Mouse (Mus musculus) lung, postnatal 14 days (tissue): ENCODE measurements around the gene Ppm1l.

Experiments used
- DNase-seq: peaks from one replicate; pipeline ENCODE4 v3.0.0; 2021

The Ppm1l gene

GRCm38 (mm10) chr3:69340486-69340885 lies 23.8 kb downstream of the Ppm1l start:
- no peak for DNase-seq

- no peak for DNase-seq
Measured at GRCm38 (mm10) chr3:69340971-69341370, 24.3 kb downstream of the Ppm1l start.

- DNase-seq = no peak
Measured at GRCm38 (mm10) chr3:69341514-69341913, 24.9 kb downstream of the Ppm1l start.

DNA sequence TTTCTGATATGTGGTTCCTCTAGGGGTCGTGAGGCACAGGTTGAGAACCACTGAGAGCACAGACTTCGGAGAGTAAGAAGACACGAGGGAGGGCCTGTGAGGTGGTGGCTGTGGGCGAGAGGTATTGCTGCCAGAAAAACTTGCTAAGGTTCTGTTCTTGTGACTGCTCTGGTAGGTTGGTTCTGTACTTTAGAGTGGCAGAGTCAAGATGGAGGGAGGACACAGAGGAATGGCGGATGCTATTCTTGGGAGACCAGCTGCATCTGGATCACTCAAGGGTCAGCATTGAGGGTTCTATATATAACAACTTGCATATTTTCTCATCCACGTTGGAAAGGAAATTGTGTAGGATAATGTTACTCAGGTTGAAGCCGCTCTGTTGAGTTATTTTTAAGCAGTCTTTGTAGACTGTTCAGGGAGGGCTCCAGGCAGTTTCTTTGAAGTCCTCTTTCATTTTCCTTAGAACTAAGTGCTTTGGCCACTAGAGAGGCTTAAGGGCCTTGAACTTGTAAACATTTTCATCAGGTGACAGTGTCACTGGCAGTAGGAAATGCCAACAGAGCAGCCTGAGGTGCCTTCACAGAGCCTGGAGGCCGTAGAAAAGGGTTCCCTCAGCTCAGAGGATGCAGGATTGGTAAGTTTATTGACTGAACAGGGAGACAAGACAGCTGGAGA lies 25.7 kb downstream of the Ppm1l start:
- no peak for DNase-seq

GRCm38 (mm10) chr3:69343124-69343523 lies 26.5 kb downstream of the Ppm1l start:
- DNase-seq = no peak

DNA sequence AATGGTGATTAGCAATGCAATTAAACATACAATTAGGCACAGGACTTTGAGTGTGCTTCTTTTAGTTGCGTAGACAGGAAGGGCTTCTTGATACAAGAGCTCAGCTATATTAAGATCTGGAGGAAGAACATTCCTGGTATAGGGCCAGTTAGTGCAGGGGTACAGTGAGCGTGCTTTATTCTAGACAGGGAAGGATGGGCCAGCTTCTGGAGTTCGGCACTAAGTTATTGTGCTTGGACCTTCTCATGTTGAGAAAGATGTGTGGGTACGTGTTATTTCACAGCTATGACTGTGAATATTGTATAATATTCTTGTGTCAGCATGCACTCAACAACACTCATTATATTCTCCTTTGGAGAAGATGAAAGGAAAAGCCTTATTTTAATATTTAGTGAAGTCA lies 29.9 kb downstream of the Ppm1l start:
- no peak for DNase-seq

DNA sequence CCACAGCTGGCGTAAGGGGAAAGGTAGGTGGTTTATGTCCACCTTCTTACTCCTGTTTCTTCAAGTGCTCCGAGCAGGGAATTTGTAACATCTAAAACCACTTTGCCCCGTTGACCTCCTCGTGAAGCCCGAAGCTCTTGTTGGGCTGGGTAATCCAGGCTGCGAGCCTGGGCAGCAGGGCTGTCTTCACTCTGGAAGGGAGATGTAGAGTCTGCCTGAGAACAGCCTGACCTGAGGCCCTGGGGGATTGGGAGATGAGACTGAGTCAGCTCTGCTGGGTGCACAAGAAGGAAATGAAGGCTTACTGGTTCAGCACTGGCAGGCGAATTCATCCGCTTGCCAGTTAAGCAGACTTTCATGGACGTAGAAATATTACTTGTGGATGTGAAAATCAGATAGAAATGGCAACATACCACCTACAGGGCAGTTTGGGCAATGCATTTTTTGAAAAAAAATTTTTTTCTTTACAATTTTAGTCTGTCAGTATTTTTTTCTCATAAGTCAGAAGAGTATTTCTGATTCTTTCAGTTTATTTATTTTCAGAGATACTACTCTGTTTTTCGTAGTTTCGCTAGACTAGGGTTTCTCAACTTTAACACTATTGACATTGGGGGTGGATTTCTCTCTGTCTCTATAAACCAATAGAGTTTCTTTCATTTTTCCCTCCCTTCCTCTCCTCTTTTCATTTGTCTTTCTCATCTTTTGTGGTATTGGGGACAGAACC lies 31.7 kb downstream of the Ppm1l start:
- DNase-seq = no peak

DNA sequence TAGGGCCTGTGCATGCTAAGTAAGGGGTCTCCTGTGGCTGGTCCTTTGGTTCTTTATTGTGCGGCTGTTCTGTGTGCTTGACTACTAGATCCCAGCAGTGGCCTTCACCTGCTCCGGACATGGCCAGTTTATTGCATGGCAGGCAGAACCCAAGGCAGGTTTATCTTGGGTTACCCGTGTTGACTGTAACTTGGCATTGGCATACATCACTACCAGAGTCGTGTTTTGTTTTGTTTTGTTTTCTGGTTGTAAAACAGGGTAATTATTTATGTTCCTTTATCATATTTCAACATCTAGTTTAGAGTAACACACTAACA lies 32.2 kb downstream of the Ppm1l start:
- DNase-seq = no peak

DNA sequence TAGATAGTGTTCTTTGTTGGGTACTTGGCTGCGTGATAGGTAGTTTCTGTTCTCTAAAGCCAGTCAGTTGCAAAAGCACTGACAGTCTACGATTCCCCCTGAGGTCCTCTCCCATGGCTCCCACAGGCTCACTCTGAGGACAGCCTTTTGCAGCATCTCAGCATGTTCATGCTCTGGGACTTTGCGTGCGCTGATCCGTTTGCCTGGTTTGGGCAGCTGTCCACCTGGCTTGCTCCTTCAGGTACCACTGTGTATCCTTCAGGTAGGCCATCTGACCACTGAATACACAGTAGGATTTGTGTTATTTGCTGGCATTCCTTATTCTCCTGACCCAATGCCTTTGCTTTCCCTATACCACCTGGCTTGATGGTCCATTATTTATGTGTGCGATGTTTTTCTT lies 33.3 kb downstream of the Ppm1l start:
- no peak for DNase-seq

GRCm38 (mm10) chr3:69352194-69352593 lies 35.5 kb downstream of the Ppm1l start:
- DNase-seq = no peak

DNA sequence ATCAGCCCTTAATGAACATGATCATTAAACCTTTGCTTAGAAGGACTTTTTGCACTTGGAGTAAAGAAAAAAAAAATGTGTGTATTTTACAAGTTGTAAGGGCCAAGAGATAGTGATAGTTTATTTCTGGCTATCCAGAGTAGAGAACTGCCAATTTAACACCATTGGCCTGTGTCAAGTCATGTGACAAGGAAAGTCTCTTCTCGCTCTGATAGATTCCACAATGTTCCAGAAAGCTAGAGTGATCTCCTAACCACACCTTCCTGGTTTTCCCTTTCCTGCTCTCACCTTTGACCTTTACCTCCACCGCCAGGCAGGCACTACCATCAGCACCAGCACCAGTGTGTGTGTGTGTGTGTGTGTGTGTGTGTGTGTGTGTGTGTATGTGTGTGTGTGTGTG lies 38.0 kb downstream of the Ppm1l start:
- DNase-seq = no peak

DNA sequence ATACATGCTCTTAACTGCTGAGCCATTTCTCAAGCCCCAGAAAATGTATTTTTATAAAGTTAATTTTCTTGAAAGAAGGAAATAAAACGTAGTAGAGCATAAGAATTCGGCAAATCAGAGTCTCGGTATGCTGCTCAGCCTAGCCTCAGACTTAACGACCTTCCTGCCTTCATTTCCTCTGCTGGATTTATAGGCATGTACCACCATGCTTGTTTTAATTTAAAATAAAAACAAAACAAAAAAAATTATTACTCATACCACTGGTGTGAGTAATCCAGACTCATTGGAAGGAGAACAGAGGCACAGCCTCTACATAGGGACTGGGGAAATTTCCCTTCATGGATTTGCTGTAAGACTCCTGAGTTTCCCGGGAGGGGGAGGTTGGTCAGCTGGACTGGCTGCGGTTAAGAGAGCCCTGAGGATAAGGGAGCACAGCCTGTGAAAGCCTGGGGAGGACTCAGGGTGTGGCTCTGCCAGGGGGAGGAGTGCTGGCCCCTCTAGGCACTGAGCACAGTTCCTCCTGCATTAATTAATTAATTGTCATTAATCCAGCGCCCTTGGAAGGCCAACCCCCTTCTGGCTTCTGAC lies 39.5 kb downstream of the Ppm1l start:
- no peak for DNase-seq

DNA sequence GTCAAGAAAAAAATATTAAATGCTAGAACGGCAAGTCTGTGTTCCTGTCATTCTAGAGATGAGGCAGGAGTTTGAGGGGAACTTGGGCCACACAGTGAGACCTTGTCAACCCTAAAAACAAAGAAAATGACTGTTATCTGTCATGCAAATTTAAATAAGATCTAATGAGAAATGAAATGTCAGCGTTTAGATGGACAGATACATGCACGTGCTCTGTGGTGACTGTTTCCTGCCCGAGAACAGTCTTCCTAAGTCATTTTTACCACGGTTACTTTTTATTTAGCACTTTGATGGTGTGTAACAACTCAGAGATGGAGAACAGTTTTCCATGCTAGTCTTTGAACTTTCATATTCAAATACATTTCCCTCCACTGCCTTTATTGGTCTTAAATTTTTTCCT lies 40.1 kb downstream of the Ppm1l start:
- no peak for DNase-seq

DNA sequence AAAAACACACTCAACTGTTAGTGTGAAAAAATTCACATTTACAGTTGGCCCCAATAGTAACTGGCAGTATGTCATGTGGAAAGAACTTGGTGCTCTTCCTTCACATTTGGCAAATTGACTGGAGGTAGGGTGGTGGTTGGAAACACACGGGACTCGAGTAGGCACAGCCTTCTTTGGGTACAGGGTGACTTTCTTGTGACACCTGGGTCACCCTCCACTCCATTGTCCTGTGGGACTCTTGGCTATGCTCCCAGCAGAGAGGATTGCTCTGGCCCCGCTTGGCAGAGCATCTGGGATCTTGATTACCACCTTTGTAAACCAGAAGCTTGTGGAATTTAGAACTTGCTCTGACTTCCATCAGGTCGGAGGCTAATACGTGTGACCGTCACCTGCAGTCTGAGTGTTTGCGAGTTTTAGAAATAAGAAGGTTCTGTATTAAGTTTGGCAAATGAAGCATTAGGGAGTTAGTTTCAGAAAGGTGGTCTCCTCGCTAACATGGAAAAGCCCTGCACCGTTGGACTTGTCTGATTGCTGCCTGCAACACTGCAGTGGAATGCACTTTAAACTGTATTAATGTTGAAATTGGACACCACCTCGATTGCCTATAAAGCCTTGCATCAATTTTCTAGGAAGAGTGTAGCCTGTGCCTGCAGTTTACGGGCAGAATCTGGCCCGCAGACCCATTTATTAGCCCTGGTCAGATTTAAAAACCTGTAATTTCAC lies 41.4 kb downstream of the Ppm1l start:
- no peak for DNase-seq

DNA sequence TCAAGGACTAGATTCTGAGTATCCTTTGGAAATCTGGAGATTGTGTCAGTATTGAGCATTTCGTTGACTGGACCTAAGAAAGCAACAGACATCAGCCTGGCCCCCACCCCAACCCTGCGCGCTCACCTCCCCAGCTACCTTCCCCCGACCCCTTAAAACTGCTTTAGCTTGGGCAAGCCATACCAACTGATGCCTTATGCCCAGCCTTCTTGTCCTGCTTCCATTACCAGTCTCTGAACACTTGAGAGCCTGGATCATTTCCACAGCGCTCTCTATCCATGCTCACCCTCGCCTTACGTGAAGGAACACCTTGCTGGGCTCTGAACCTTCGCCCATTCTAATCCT lies 41.9 kb downstream of the Ppm1l start:
- DNase-seq = no peak

GRCm38 (mm10) chr3:69360263-69360895 lies 43.7 kb downstream of the Ppm1l start:
- DNase-seq = no peak

- no peak for DNase-seq
Measured at GRCm38 (mm10) chr3:69361487-69362349, 45.1 kb downstream of the Ppm1l start.

- no peak for DNase-seq
Measured at GRCm38 (mm10) chr3:69362350-69362790, 45.7 kb downstream of the Ppm1l start.

GRCm38 (mm10) chr3:69362906-69363305 lies 46.2 kb downstream of the Ppm1l start:
- no peak for DNase-seq

DNA sequence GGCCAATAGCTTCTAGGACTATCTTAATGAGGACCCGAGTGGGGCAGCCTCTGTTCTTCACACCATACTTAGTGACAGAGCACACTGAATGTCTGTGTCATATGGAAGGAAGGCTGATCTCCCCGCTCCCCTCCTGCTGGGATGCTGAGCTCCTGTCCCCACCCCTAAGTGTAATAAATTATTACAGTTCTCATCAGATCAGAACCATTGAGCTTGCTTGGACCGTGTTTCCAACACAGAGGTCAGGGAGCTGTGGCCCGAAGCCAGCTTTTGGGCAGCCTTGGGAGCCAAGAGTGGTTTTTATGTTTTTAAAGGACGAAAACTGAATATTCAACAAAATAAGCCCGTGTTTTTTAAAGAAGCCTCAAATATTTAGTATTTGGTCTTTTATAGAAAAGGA lies 47.5 kb downstream of the Ppm1l start:
- no peak for DNase-seq

GRCm38 (mm10) chr3:69367916-69368315 lies 51.3 kb downstream of the Ppm1l start:
- no peak for DNase-seq

DNA sequence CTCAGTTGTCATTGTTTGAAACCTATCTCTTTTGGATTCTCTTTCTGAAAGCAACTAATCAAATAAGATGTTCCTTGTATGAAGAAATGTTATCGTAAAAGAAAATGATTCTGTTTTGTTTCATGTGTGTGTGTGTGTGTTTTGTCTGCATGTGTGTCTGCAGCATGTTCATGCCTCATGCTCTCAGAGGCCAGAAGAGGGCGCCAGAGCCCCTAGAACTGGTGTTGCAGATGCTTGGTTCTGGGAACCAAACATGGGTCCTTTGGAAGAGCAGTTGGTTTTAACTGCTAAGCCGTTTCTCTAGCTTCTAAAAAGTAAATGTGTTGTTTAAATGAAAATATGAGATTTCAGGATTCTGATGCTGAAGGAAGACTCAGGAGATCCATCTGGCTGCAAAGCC lies 56.1 kb downstream of the Ppm1l start:
- no peak for DNase-seq
